14 mouse cellular contexts compared by ENCODE assay signal in the genomic region with DNA sequence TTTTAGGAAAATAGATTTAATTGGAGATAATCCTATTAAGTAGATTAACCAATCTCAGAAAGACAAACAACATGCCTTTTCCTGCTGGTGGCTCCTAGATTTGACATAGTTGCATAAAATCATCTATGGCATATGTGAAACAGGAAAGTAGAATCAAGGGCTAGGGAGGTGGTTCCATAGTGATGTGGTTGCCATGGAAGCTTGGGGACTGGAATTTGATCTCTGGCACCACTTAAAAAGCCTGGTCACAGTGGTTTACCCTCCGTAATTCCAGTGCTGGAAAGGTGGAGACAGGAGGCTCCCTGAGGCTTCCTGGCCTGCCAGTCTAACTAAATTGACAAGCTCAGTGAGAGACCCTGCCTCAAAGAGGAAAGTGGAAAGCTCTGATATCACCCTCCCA.
"Had no signal": no experiment of that assay in that cellular context is flagged by ENCODE, and none has a peak within 500 bp of the region (broad histone marks: within the 10 kb centered on the region; RNA-seq: fewer than 3 reads in every experiment).

No protein-coding gene starts in this region.

- H3K4me1 ChIP-seq: limb, embryonic 10.5 days; neural tube, embryonic 15.5 days had no signal

- DNase-seq: kidney, adult 9 months; kidney, postnatal 4 days; lung, adult 18-20 months; midbrain, embryonic 14.5 days; right cerebral cortex, adult 18-20 months; right cerebral cortex, postnatal 25 days; thymus, adult 18-20 months; thymus, postnatal 14 days had no signal

- H3K27ac ChIP-seq: kidney, postnatal 0 days; layer of hippocampus, adult 2 months; limb, embryonic 10.5 days; neural tube, embryonic 15.5 days had no signal

- H3K36me3 ChIP-seq: limb, embryonic 10.5 days; neural tube, embryonic 15.5 days had no signal

- ATAC-seq: intestine, postnatal 0 days had no signal

- H3K9me3 ChIP-seq: limb, embryonic 10.5 days; neural tube, embryonic 15.5 days had no signal

- H3K9ac ChIP-seq: neural tube, embryonic 15.5 days had no signal

- H3K4me2 ChIP-seq: neural tube, embryonic 15.5 days had no signal

- H3K4me3 ChIP-seq: layer of hippocampus, adult 2 months; limb, embryonic 10.5 days; myocyte; neural tube, embryonic 15.5 days had no signal

- H3K27me3 ChIP-seq: neural tube, embryonic 15.5 days had no signal
